ENCODE assay signal across 22 mouse cellular contexts in the genomic region with DNA sequence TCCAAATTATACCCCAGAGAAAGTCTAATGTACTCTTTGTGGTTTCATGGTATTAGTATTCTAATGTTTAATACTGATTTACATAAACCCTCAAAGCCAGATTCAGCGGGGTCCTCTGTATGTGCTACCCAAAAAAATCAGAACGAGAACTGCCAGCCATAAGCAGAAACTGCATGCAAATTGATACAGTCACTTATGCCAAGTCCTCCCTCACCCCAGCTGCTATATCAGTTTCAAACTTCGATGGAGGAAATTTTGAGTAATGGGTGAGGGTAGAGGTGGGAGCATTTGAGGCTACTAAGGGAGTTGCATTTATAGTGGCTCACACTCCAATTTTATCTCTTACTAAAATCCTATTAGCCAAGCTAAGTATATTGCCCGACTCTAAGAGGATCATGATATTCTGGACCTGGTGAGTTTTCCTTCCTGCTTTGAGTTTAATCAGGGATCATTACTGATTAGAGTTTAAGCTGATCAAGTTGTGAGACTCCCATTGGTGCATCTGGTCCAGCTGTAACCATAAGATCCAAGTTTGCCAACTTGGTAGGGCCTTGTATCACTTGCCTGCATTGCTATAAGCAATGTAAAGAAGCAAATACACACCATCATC.
DNase-seq lines count a peak whose midpoint lies in the region; ATAC-seq and TF ChIP-seq lines count a peak whose summit lies in the region.
"Had no signal": no experiment of that assay in that cellular context is flagged by ENCODE, and none has a peak within 500 bp of the region (broad histone marks: within the 10 kb centered on the region; RNA-seq: fewer than 3 reads in every experiment).

No protein-coding gene starts in this region.

- H3K4me1 ChIP-seq in stomach, postnatal 0 days (replicated peaks; ENCODE audit: control insufficient read depth, insufficient read depth): no peaks in the 10 kb centered on the region
- no peaks in the 10 kb centered on the region for H3K4me1 ChIP-seq in intestine, embryonic 16.5 days (ENCODE audit: control insufficient read depth, insufficient read depth, low read length)
- H3K4me1 ChIP-seq: limb, embryonic 13.5 days; lung, embryonic 15.5 days had no signal

- H3K9ac ChIP-seq in stomach, postnatal 0 days (ENCODE audit: low read length): no peak overlapping the region
- no peak overlapping the region for H3K9ac ChIP-seq in intestine, embryonic 16.5 days (ENCODE audit: low read depth, low read length)
- H3K9ac ChIP-seq: limb, embryonic 13.5 days; liver, embryonic 14.5 days; lung, embryonic 15.5 days had no signal

- no peaks in the 10 kb centered on the region for H3K27me3 ChIP-seq in stomach, postnatal 0 days (ENCODE audit: control insufficient read depth, insufficient read depth, low read length)
- H3K27me3 ChIP-seq in intestine, embryonic 16.5 days (replicated peaks; ENCODE audit: control insufficient read depth, insufficient read depth, low read length): no peaks in the 10 kb centered on the region
- H3K27me3 ChIP-seq: limb, embryonic 13.5 days; lung, embryonic 15.5 days had no signal

- TF ChIP-seq POLR2A in brain, embryonic 14.5 days (IDR thresholded peaks at IDR 0.05; ENCODE audit: borderline replicate concordance, extremely low read depth, insufficient read depth, insufficient read length, poor library complexity, severe bottlenecking): no peak

- no peak for ATAC-seq in stomach, postnatal 0 days (ENCODE audit: low FRiP score, low TSS enrichment)
- no peak for ATAC-seq in intestine, embryonic 16.5 days

- H3K9me3 ChIP-seq in stomach, postnatal 0 days (ENCODE audit: control insufficient read depth, low read length): no peaks in the 10 kb centered on the region
- no peaks in the 10 kb centered on the region for H3K9me3 ChIP-seq in intestine, embryonic 16.5 days (ENCODE audit: control insufficient read depth, low read length)
- H3K9me3 ChIP-seq: limb, embryonic 13.5 days; lung, embryonic 15.5 days had no signal

- TF ChIP-seq CTCF in brain, embryonic 14.5 days (IDR thresholded peaks at IDR 0.05; ENCODE audit: borderline replicate concordance, extremely low read depth, insufficient read depth, insufficient read length): no peak
- no peak for TF ChIP-seq CTCF in stomach, postnatal 0 days (IDR thresholded peaks at IDR 0.05; ENCODE audit: low read depth)

- WGBS in stomach, postnatal 0 days: 84% methylated on average over 4 of the region's 4 CpGs
- WGBS in intestine, embryonic 16.5 days: 83% methylated on average over 4 of the region's 4 CpGs

- H3K27ac ChIP-seq in stomach, postnatal 0 days (replicated peaks): no peak overlapping the region
- H3K27ac ChIP-seq in intestine, embryonic 16.5 days (ENCODE audit: low read length): no peak overlapping the region
- H3K27ac ChIP-seq: gastrocnemius, adult 2 months; limb, embryonic 13.5 days; liver, embryonic 14.5 days; lung, embryonic 15.5 days had no signal

- H3K36me3 ChIP-seq in stomach, postnatal 0 days (ENCODE audit: control insufficient read depth, insufficient read depth, low read length): no peaks in the 10 kb centered on the region
- H3K36me3 ChIP-seq in intestine, embryonic 16.5 days (ENCODE audit: control insufficient read depth, insufficient read depth, low read length): no peaks in the 10 kb centered on the region
- H3K36me3 ChIP-seq: limb, embryonic 13.5 days; lung, embryonic 15.5 days had no signal

- intact Hi-C loops in left cerebral cortex, postnatal 14 days (cut with DNase I): no loop called here

- no peak for TF ChIP-seq EP300 in stomach, postnatal 0 days (optimal IDR thresholded peaks at IDR 0.05)

- H3K4me2 ChIP-seq in stomach, postnatal 0 days (replicated peaks; ENCODE audit: low read depth): no peak overlapping the region
- no peak overlapping the region for H3K4me2 ChIP-seq in intestine, embryonic 16.5 days (ENCODE audit: low read depth, low read length)
- H3K4me2 ChIP-seq: heart, embryonic 11.5 days; limb, embryonic 13.5 days; lung, embryonic 15.5 days; midbrain, embryonic 11.5 days had no signal

- peak; percentile 7 to 15 for DNase-seq in left cerebral cortex, postnatal 14 days (ENCODE audit: low spot score in 2 of 2)
- DNase-seq in left cerebral cortex, adult 9 months (ENCODE audit: low spot score in 2 of 2): no peak
- peak; percentile 31 for DNase-seq in brain, embryonic 14.5 days (ENCODE audit: low read depth)
- DNase-seq in layer of hippocampus, adult 11-12 months (ENCODE audit: low spot score): peak; percentile 44
- peak; percentile 45 to 56 for DNase-seq in layer of hippocampus, postnatal 36 days
- DNase-seq in stomach, postnatal 0 days (ENCODE audit: low spot score): no peak
- no peak for DNase-seq in thymus, postnatal 10 days (ENCODE audit: low spot score in 2 of 2)
- DNase-seq: adrenal gland, adult 2 months; cerebellum, adult 11 months; cerebellum, postnatal 14 days; gastrocnemius, adult 2 months; heart, postnatal 10 days; kidney, adult 2 months; kidney, postnatal 36 days; lung, postnatal 4 days; thymus, adult 2 months had no signal

- H3K4me3 ChIP-seq in stomach, postnatal 0 days (ENCODE audit: low read depth, low read length): no peak overlapping the region
- no peak overlapping the region for H3K4me3 ChIP-seq in intestine, embryonic 16.5 days (ENCODE audit: low read length)
- H3K4me3 ChIP-seq: gastrocnemius, adult 2 months; limb, embryonic 13.5 days; lung, embryonic 15.5 days had no signal

Comparison
In these comparisons a context has a peak if more than half of its experiments do, and no peak if none do; other contexts are left out.
1. DNase-seq: peak in left cerebral cortex, postnatal 14 days (2 of 2), brain, embryonic 14.5 days (single experiment), layer of hippocampus, adult 11-12 months (single experiment) and layer of hippocampus, postnatal 36 days (2 of 2); none in left cerebral cortex, adult 9 months (0 of 2), stomach, postnatal 0 days (single experiment) and thymus, postnatal 10 days (0 of 2).